Mouse (Mus musculus): ENCODE measurements around the gene Slc35e3.

Gene Slc35e3

GRCm38 (mm10) chr10:117698313-117699138 lies 47.6 kb downstream of the Slc35e3 start:
- no peak for DNase-seq (ENCODE audit: low read depth)

- DNase-seq (ENCODE audit: low read depth) = no peak
Observed at GRCm38 (mm10) chr10:117697561-117698115, 48.5 kb downstream of the Slc35e3 start.

- DNase-seq (ENCODE audit: low read depth) = no peak
Observed at GRCm38 (mm10) chr10:117696827-117697560, 49.2 kb downstream of the Slc35e3 start.

- DNase-seq (ENCODE audit: low read depth) = no peak
Observed at GRCm38 (mm10) chr10:117696021-117696826, 49.9 kb downstream of the Slc35e3 start.

- DNase-seq (ENCODE audit: low read depth) = no peak
Observed at GRCm38 (mm10) chr10:117695605-117696004, 50.6 kb downstream of the Slc35e3 start.

- DNase-seq (ENCODE audit: low read depth) = no peak
Observed at GRCm38 (mm10) chr10:117695027-117695426, 51.1 kb downstream of the Slc35e3 start.

GRCm38 (mm10) chr10:117694255-117694953 lies 51.8 kb downstream of the Slc35e3 start:
- DNase-seq (ENCODE audit: low read depth) = no peak

GRCm38 (mm10) chr10:117692953-117693352 lies 53.2 kb downstream of the Slc35e3 start:
- no peak for DNase-seq (ENCODE audit: low read depth)

- no peak for DNase-seq (ENCODE audit: low read depth)
Observed at GRCm38 (mm10) chr10:117692173-117692572, 54.0 kb downstream of the Slc35e3 start.

- DNase-seq (ENCODE audit: low read depth) = no peak
Observed at GRCm38 (mm10) chr10:117691389-117691968, 54.7 kb downstream of the Slc35e3 start.

- no peak for DNase-seq (ENCODE audit: low read depth)
Observed at GRCm38 (mm10) chr10:117690770-117691296, 55.3 kb downstream of the Slc35e3 start.

GRCm38 (mm10) chr10:117690101-117690352 lies 56.1 kb downstream of the Slc35e3 start:
- DNase-seq (ENCODE audit: low read depth) = no peak

GRCm38 (mm10) chr10:117689297-117690100 lies 56.7 kb downstream of the Slc35e3 start:
- DNase-seq (ENCODE audit: low read depth) = no peak

GRCm38 (mm10) chr10:117688204-117689151 lies 57.7 kb downstream of the Slc35e3 start:
- no peak for DNase-seq (ENCODE audit: low read depth)

GRCm38 (mm10) chr10:117687577-117687976 lies 58.6 kb downstream of the Slc35e3 start:
- no peak for DNase-seq (ENCODE audit: low read depth)

GRCm38 (mm10) chr10:117687018-117687417 lies 59.1 kb downstream of the Slc35e3 start:
- DNase-seq (ENCODE audit: low read depth) = no peak

GRCm38 (mm10) chr10:117685849-117686591 lies 60.1 kb downstream of the Slc35e3 start:
- DNase-seq (ENCODE audit: low read depth) = no peak

GRCm38 (mm10) chr10:117685171-117685848 lies 60.9 kb downstream of the Slc35e3 start:
- no peak for DNase-seq (ENCODE audit: low read depth)
